Mouse (Mus musculus): Measurements from ENCODE around the gene Ptcd3.

GRCm38 (mm10) chr6:71839815-71840214 is 68.7 kb downstream of the Ptcd3 start:
- no peak for TF ChIP-seq CTCF (IDR thresholded peaks at IDR 0.05; ENCODE audit: extremely low read depth, insufficient read depth, low read length)
- no peak for TF ChIP-seq POLR2A (IDR thresholded peaks at IDR 0.05; ENCODE audit: extremely low read depth, insufficient read depth, low read length)
